Mouse (Mus musculus): ENCODE data around the gene Cdkn1a. TPM values are rescaled to one million over a fixed set of nuclear protein-coding genes. Genes with fewer than 3 reads are reported as not detected.
A peak's percentile ranks its signal among the peaks of the same experiment; 100 is the strongest.

Gene Cdkn1a
- polyA plus RNA-seq, 1 experiment from 2014 or later, result 144 TPM

- no peak overlapping the region for H3K4me2 ChIP-seq (ENCODE audit: low read depth, low read length)
- peaks cover 27% of the 10 kb centered on the region for H3K4me1 ChIP-seq (ENCODE audit: control insufficient read depth, insufficient read depth, low read length)
- 45% methylated on average over 5 of the region's 5 CpGs for WGBS
- no peaks in the 10 kb centered on the region for H3K9me3 ChIP-seq (replicated peaks; ENCODE audit: control insufficient read depth, low read length)
- no peaks in the 10 kb centered on the region for H3K27me3 ChIP-seq (ENCODE audit: control insufficient read depth, insufficient read depth, low read length)
- no peaks in the 10 kb centered on the region for H3K36me3 ChIP-seq (ENCODE audit: control insufficient read depth, insufficient read depth, low read length)
- no peak overlapping the region for H3K4me3 ChIP-seq (replicated peaks; ENCODE audit: low read length)
- H3K9ac ChIP-seq (ENCODE audit: low read length), result 0 out of 2 replicates have a peak overlapping the region, but pooled peaks have one; percentile 26
- no peak overlapping the region for H3K27ac ChIP-seq (ENCODE audit: low read length)
- ATAC-seq (ENCODE audit: insufficient read depth, low FRiP score), result no peak
Observed at GRCm38 (mm10) chr17:29073313-29073712, 17.5 kb upstream of the Cdkn1a start.

GRCm38 (mm10) chr17:29074085-29074484, 16.7 kb upstream of the Cdkn1a start:
- Histone ChIP-seq H3K4me3 (replicated peaks; ENCODE audit: low read length) (no peak overlapping the region), H3K4me1 (ENCODE audit: control insufficient read depth, insufficient read depth, low read length) (peaks cover 34% of the 10 kb centered on the region), H3K36me3 (ENCODE audit: control insufficient read depth, insufficient read depth, low read length) (no peaks in the 10 kb centered on the region), H3K4me2 (ENCODE audit: low read depth, low read length) (no peak overlapping the region), H3K27me3 (ENCODE audit: control insufficient read depth, insufficient read depth, low read length) (no peaks in the 10 kb centered on the region), H3K27ac (ENCODE audit: low read length) (no peak overlapping the region), H3K9me3 (replicated peaks; ENCODE audit: control insufficient read depth, low read length) (no peaks in the 10 kb centered on the region), H3K9ac (ENCODE audit: low read length) (no peak overlapping the region)
- no peak for ATAC-seq (ENCODE audit: insufficient read depth, low FRiP score)
- WGBS, result 62% methylated on average over 13 of the region's 13 CpGs

- Histone ChIP-seq H3K27me3 (ENCODE audit: control insufficient read depth, insufficient read depth, low read length) (no peaks in the 10 kb centered on the region), H3K9me3 (replicated peaks; ENCODE audit: control insufficient read depth, low read length) (no peaks in the 10 kb centered on the region), H3K4me2 (ENCODE audit: low read depth, low read length) (no peak overlapping the region), H3K9ac (ENCODE audit: low read length) (no peak overlapping the region), H3K27ac (ENCODE audit: low read length) (no peak overlapping the region), H3K4me3 (replicated peaks; ENCODE audit: low read length) (no peak overlapping the region), H3K36me3 (ENCODE audit: control insufficient read depth, insufficient read depth, low read length) (no peaks in the 10 kb centered on the region), H3K4me1 (ENCODE audit: control insufficient read depth, insufficient read depth, low read length) (peaks cover 35% of the 10 kb centered on the region)
- no peak for ATAC-seq (ENCODE audit: insufficient read depth, low FRiP score)
- 83% methylated on average over 8 of the region's 8 CpGs for WGBS
Observed at GRCm38 (mm10) chr17:29076235-29076634, 14.5 kb upstream of the Cdkn1a start.

GRCm38 (mm10) chr17:29077786-29078509, 12.8 kb upstream of the Cdkn1a start:
- WGBS, result 14% methylated on average over 14 of the region's 14 CpGs

GRCm38 (mm10) chr17:29078519-29079383, 12.0 kb upstream of the Cdkn1a start:
- 13% methylated on average over 25 of the region's 25 CpGs for WGBS
- Histone ChIP-seq H3K4me3 (replicated peaks; ENCODE audit: low read length) (peak overlapping the region; percentile 32), H3K4me1 (ENCODE audit: control insufficient read depth, insufficient read depth, low read length) (peaks cover 26% of the 10 kb centered on the region), H3K4me2 (ENCODE audit: low read depth, low read length) (peak overlapping the region; percentile 69), H3K27me3 (ENCODE audit: control insufficient read depth, insufficient read depth, low read length) (peaks cover 4% of the 10 kb centered on the region; the same call in 1 of the 2 replicates), H3K27ac (ENCODE audit: low read length) (peak overlapping the region; percentile 79), H3K36me3 (ENCODE audit: control insufficient read depth, insufficient read depth, low read length) (no peaks in the 10 kb centered on the region), H3K9ac (ENCODE audit: low read length) (peak overlapping the region; percentile 66), H3K9me3 (replicated peaks; ENCODE audit: control insufficient read depth, low read length) (no peaks in the 10 kb centered on the region)
- peak; percentile 54; the same call in 1 of the 2 replicates for ATAC-seq (ENCODE audit: insufficient read depth, low FRiP score)

More at GRCm38 (mm10) chr17:29077786-29078509, 12.8 kb upstream of the Cdkn1a start:
- Histone ChIP-seq H3K4me1 (ENCODE audit: control insufficient read depth, insufficient read depth, low read length) (peaks cover 33% of the 10 kb centered on the region), H3K9ac (ENCODE audit: low read length) (peak overlapping the region; percentile 66), H3K4me2 (ENCODE audit: low read depth, low read length) (peak overlapping the region; percentile 69), H3K9me3 (replicated peaks; ENCODE audit: control insufficient read depth, low read length) (no peaks in the 10 kb centered on the region), H3K27me3 (ENCODE audit: control insufficient read depth, insufficient read depth, low read length) (peaks cover 4% of the 10 kb centered on the region; the same call in 1 of the 2 replicates), H3K4me3 (replicated peaks; ENCODE audit: low read length) (peak overlapping the region; percentile 32), H3K27ac (ENCODE audit: low read length) (peak overlapping the region; percentile 79), H3K36me3 (ENCODE audit: control insufficient read depth, insufficient read depth, low read length) (no peaks in the 10 kb centered on the region)
- ATAC-seq (ENCODE audit: insufficient read depth, low FRiP score), result no peak

- Histone ChIP-seq H3K36me3 (ENCODE audit: control insufficient read depth, insufficient read depth, low read length) (no peaks in the 10 kb centered on the region), H3K9me3 (replicated peaks; ENCODE audit: control insufficient read depth, low read length) (no peaks in the 10 kb centered on the region), H3K27ac (ENCODE audit: low read length) (peak overlapping the region; percentile 55), H3K4me1 (ENCODE audit: control insufficient read depth, insufficient read depth, low read length) (peaks cover 26% of the 10 kb centered on the region), H3K27me3 (ENCODE audit: control insufficient read depth, insufficient read depth, low read length) (peaks cover 4% of the 10 kb centered on the region; the same call in 1 of the 2 replicates), H3K9ac (ENCODE audit: low read length) (peak overlapping the region; percentile 57; the same call in 1 of the 2 replicates), H3K4me3 (replicated peaks; ENCODE audit: low read length) (no peak overlapping the region), H3K4me2 (ENCODE audit: low read depth, low read length) (peak overlapping the region; percentile 42)
- ATAC-seq (ENCODE audit: insufficient read depth, low FRiP score), result peak; percentile 79
- 9% methylated on average over 23 of the region's 23 CpGs for whole genome bisulfite sequencing
Observed at GRCm38 (mm10) chr17:29080758-29081617, 9.8 kb upstream of the Cdkn1a start.

GRCm38 (mm10) chr17:29081618-29082381, 9.0 kb upstream of the Cdkn1a start:
- peak overlapping the region; percentile 57 for H3K9ac ChIP-seq (ENCODE audit: low read length)
- ATAC-seq (ENCODE audit: insufficient read depth, low FRiP score), result peak; percentile 4; the same call in 1 of the 2 replicates
- peak overlapping the region; percentile 42 for H3K4me2 ChIP-seq (ENCODE audit: low read depth, low read length)
- no peaks in the 10 kb centered on the region for H3K9me3 ChIP-seq (replicated peaks; ENCODE audit: control insufficient read depth, low read length)
- H3K27me3 ChIP-seq (ENCODE audit: control insufficient read depth, insufficient read depth, low read length), result peaks cover 4% of the 10 kb centered on the region; the same call in 1 of the 2 replicates
- H3K4me1 ChIP-seq (ENCODE audit: control insufficient read depth, insufficient read depth, low read length), result peaks cover 26% of the 10 kb centered on the region
- H3K27ac ChIP-seq (ENCODE audit: low read length), result peak overlapping the region; percentile 55
- H3K4me3 ChIP-seq (replicated peaks; ENCODE audit: low read length), result peak overlapping the region; percentile 11; the same call in 1 of the 2 replicates
- 13% methylated on average over 21 of the region's 21 CpGs for WGBS
- no peaks in the 10 kb centered on the region for H3K36me3 ChIP-seq (ENCODE audit: control insufficient read depth, insufficient read depth, low read length)

- peaks cover 20% of the 10 kb centered on the region for H3K4me1 ChIP-seq (ENCODE audit: control insufficient read depth, insufficient read depth, low read length)
- H3K4me2 ChIP-seq (ENCODE audit: low read depth, low read length), result no peak overlapping the region
- H3K9ac ChIP-seq (ENCODE audit: low read length), result no peak overlapping the region
- H3K9me3 ChIP-seq (replicated peaks; ENCODE audit: control insufficient read depth, low read length), result no peaks in the 10 kb centered on the region
- 89% methylated on average over 8 of the region's 8 CpGs for WGBS
- H3K27ac ChIP-seq (ENCODE audit: low read length), result no peak overlapping the region
- no peak for ATAC-seq (ENCODE audit: insufficient read depth, low FRiP score)
- no peaks in the 10 kb centered on the region for H3K36me3 ChIP-seq (ENCODE audit: control insufficient read depth, insufficient read depth, low read length)
- no peak overlapping the region for H3K4me3 ChIP-seq (replicated peaks; ENCODE audit: low read length)
- H3K27me3 ChIP-seq (ENCODE audit: control insufficient read depth, insufficient read depth, low read length), result peaks cover 4% of the 10 kb centered on the region; the same call in 1 of the 2 replicates
Observed at GRCm38 (mm10) chr17:29083586-29083985, 7.2 kb upstream of the Cdkn1a start.

All from stomach, embryonic 16.5 days (tissue).